Mouse (Mus musculus) cerebellum, adult 18-20 months (tissue): ENCODE measurements around the gene Gm6685.
"Not testable (repeated sequence)": the region's sequence is repeated elsewhere in the genome, so short reads cannot be mapped to it uniquely, and the experiment has no call there.

Experiments
- DNase-seq, 2 experiments: peaks; one replicate each; pipeline ENCODE4 v3.0.0; 2021

Gm6685 gene

DNA sequence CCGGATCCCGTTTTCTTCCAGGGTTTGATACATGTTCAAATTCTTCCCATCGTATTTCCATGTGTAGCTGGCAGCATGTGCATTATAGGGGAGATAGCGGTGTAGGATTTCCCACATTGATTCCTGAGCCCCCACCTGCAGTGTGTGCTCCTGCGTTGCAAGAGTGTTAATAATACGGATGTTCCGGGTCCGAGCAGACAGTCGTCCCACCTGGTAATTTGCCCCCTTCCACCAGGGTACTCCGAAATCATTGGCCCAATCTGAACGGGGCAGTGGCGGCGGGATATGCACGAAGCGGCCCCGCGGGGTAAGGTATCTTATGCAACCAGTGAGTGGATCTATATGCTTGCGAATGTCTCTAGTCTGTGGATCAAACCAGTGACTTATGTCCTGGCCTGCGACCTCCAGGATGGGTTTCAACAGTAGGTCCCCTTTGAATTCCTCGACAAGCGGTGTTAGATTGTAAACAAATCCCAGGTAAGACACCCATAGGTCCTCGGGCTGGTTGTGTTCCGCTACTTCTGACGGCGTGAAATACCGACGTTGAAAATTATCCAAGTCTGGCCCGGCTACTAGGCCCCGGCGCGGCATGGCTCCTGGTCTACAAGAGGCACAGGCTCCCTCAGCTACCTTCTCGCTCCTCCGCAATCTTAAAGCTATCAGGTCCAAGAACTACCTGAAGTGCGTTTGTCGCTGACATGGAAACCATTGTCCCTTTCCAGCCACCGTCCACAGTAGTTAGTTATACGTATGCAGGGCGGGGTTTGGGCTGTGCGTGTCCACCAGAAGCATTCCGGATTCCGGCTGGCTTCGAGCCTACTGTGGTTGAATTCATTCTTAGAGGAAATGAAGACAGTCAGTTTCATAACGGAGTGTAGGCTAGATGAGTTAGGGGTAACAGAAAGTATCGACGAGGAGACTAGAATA, at the start of gene Gm6685:
Gene Gm6685 (minus strand): TSS at position 644 of the 927 bp plus-strand sequence.
- not testable (repeated sequence) for DNase-seq

DNA sequence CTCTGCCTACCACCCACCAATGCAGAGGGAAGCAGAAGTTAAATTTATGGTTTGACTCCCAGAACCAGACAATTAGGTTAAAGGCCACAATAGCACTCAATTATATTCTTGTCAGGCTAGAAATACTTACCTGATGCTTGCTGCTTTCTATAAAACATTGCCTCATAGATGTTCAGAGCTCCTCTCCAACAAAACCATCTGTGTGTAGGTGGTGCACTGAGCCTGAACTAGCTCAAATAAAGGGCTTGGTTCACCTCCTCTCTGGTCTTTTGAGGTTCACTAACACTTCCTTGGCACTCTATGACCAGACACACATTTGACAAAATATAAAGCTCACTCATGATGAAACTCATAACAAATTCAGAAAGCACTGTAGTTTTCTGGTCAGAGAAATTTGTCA, 36.2 kb upstream of the Gm6685 start:
- DNase-seq = no peak

DNA sequence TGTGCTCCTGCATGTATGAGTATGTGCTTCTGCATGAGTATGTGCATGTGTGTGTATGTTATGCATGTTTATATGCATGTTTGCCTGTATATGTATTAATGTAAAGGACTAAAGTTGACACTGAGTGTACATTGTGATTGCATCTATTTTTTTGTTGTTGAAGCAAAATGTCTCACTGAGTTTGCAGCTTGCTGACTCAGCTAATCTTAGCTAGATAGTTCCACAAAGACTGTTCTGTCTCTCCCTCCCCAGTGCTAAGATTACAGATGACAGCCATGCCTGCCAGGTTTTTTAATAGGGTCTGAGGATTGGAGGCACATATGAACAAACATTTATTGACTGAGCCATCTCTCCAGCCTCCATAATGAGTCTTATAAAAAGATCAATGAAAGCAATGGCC, 35.0 kb upstream of the Gm6685 start:
- DNase-seq = no peak

DNA sequence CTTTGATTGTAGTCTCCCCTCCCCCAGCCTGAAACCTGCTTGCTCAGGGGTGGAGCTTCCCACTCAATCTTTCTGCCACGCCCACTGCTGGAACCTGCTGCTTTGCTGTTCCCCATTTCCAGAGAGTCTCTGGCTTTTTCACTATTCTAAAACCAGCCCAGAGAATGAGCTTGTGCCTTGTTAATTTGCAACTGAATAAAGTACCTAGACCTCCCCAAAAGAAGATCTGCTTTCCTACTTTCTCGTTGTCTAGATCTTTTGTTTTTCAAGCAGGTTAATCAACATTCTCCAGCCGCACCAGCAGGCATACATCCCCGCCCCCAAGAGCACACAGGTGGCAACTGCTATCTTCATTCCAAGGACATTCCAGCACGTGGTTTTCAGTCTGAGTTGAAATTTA, 31.7 kb upstream of the Gm6685 start:
- DNase-seq = not testable (repeated sequence)

DNA sequence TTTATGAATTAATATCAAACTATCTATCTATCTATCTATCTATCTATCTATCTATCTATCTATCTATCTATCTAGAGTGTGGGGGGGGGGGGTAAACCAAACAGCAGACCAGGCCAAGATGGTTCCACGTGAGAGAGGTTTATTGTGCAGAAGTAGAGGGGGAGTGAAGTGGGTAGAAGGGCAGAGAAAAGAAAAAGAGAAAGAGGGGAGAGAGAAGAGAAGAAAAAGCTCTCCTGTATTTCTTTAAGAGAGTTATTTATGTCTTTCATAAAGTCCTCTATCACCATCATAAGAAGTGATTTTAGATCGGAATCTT, 26.2 kb upstream of the Gm6685 start:
- no peak for DNase-seq

DNA sequence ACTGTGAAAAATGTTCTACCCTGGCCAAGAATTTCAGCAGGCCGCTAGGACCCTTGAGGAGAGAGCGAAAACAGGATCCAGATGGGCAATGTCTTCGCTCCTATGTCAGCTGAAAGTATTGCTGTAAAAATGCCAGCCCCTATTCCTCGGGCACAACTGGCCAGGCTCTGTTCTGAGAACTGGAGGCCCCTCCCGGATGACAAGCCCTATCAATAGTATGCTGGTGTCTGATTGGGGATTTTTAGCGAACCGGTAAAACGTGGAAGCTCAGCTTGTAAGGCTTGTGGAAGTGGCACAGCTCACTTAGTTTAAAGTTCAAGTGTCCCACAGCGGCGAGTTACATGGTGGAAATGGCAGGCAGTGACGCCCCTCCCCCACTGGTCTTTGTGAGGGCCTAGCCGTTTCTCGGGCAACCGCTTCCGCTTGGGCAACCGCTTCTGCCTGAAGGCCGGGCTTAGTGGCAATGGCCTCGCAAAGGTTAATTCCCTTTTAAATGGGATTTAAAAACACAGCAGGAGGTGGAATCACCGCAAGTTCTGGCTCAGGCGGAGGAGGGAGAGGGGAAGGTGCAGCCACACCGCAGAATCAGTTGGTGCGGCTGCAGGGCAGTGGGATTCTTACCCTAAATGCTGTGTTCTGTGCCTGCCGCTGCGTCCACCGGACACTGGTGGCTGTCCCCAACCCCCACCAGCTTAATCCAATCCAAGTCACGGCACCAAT, 25.7 kb upstream of the Gm6685 start:
- DNase-seq = peak; percentile 21 to 40

DNA sequence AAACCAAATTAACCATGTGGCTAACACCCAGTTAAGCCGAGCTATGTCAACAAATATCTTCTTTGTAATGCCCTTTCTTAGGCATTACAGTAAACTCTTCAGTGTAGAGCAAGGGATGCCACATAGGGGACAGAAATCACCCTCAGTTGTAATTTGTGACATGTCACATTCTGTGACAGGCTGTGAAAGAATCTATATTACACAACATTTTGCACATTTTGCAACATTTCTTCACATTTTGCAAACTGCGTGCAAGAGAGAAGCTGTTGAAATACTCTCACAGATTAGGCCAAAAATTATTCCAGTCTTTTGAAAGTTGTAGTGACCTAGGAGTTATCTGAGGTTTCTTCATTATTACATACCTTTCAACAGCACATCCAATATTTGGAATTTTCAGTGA, 3.8 kb upstream of the Gm6685 start:
- DNase-seq = no peak

DNA sequence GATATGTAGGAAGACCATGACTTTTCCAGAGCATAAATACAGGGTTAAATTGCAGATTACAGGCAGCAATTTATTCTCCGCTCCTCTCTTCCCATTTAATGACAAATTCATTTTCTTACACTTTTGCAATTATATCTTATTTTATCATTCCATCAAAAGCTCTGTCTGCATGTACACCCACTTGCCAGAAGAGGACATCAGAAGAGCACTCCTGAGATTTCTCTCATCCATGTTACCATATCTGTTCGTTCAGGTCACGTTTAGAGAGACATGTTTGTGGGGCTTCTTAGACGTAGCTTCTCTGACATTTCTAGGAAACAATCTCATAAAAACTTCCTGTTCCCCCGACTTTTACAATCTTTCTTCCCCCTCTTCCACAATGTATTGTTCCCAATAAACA, 2.2 kb upstream of the Gm6685 start:
- no peak for DNase-seq

DNA sequence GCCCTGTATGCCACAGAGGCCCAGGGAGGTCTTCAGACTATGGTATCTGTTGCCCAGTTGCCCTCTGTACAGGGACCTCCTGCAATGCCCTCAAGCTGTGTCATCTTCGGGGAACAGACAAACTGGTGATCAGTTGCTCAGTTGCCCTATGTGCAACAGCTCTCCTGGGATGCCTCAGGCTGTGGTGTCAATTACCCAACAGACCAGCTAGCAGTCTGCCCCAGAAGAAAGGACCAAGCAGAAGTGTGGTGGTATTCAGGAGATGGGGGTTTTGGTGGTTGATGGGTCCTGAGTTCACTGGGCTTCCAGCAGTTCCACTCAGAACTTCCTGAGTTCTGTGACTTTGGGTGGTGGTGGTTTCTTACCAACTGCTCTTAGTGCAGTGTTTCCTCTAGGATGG, 11.8 kb downstream of the Gm6685 start:
- DNase-seq = no peak

DNA sequence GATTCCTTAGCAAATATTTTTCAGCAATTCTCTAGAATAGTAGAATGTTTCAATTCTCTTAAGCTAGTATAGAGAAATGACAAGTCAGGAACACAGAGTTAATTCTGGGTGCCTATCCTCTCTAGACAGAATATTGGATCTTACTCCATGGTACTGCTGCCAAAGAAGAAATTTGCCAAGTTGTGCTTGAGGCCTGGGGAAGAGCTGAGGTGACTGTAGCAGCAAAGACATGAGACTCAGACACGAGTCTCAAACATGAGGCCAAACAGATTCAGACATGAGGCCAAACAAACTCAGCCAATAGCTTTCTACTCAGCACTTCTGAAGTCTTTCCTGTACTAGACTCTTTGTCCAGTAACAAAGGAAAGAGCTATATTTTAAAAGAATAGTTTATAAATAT, 26.3 kb downstream of the Gm6685 start:
- DNase-seq = no peak

DNA sequence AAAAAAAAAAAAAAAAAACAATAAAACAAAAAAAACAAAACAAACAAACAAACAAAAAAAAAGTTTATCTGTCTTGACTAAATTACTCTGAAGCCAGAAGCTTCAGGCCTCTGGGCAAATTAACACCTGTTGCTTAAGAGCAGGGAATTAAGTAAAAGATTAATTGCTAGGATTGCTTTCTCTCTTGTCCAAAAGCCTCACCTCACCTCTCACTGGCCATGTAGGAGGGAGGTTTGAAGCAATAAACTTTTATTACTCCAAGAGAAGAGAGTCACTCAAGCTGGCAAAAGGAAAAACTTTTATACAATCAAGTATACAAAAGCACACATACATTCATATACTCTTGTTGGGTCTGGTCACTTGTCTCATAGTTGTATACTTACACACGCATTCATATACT, 31.9 kb downstream of the Gm6685 start:
- no peak for DNase-seq

DNA sequence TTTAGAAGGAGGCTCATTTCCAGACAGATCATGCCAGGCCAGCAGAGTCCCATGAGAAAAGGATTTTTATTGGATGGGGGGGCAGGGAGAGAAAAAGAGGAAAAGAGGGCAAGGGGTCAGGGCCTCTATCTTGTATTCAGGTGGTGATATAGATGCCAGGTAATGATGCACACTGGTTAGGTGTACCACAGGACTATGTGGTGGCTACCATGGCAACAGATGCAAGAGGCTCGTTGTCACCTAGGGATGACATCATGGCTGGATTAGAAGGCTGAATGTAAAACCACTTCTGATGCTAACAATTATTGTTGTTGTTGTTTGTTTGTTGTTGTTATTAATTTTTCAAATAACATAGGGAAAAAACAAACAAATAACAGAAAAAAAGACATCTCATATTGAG, 49.2 kb downstream of the Gm6685 start:
- no peak for DNase-seq
